Mouse (Mus musculus) Patski (cell line): ENCODE measurements around the gene Gm27027. TPM values are rescaled to one million over a fixed set of nuclear protein-coding genes. Genes with fewer than 3 reads are reported as not detected.

Experiments used
- ATAC-seq: fragments of 100-300 bp; one replicate; pipeline ENCODE4 v1.8.0; 2021
- CTCF ChIA-PET: fragments of 350-600 bp; sonication (Branson Sonifier 250); formaldehyde crosslinking; loops from one replicate; lab custom pipeline; 2022; ENCODE audit warnings: inconsistent platforms; lab: Charles Lee
- POLR2A ChIA-PET: fragments of 350-600 bp; sonication (Branson Sonifier 250); formaldehyde crosslinking; loops from one replicate; lab custom pipeline; 2022; ENCODE audit warnings: antibody characterized with exemption, inconsistent platforms; lab: Charles Lee
- DNase-seq: peaks from one replicate; pipeline ENCODE4 v3.0.0-alpha.2; 2011; ENCODE audit warnings: low read depth, low spot score
- H3K27me3 ChIP-seq: fragments of 371-371 bp; one replicate; pipeline ENCODE4 v1.5.1; 2021
- CTCF ChIP-seq: fragments of 100-300 bp; IDR thresholded peaks from one replicate; pipeline ENCODE4 v1.5.1; 2021
- in situ Hi-C: fragments of 300-500 bp; cut with MboI; formaldehyde crosslinking; loops from 3 replicates; pipeline ENCODE4 v1.11.1; 2018; ENCODE audit warnings: low pct_unique_long_range_greater_than_20kb, mixed read lengths
- polyA plus RNA-seq: library from polyadenylated mRNA; unstranded; gene quantifications from one replicate; pipeline ENCODE4 v1.2.3, GENCODE M21; 2021

The Gm27027 gene
- polyA plus RNA-seq, 1 experiment from 2014 or later, result not detected

DNA sequence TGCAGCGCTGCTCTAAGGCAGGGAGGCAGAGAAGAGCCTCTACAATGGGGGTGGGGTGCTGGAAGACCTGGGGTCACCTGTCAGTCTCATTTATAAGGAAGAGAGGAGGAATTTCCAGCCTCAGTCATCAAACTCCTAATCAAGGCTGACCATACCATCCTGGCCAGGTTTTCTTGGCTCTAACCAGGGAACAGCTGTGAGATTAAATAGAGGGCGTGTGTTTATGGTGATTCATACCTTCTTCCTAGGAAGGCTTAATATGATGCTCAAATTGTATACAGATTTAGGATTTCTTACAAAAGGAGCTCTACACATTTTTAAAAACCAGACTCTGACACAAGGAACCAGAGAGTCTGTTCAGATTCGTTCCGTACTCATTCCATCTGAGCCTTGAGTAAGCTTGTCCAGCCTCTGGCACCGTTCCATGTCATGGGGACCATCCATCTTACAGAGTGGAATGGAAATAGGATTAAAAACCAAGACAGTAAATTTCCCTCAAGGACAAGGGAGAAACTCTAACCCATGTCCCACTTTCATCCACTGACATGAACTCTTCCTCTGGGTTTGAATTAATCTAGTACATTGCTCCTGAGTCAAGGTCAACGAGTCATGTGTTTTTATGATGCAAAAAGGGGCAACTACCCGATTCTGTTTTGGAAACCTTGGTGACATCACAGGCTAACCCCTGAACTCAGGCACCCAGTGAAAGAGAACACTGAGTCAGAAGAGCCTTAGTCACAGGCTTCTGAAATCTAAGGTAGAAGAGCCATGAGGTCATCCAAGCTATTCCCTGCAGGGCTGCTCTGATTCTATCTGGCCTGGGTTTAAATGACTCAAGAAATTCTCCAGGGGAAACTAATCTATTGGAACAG, 16.7 kb downstream of the Gm27027 start:
- POLR2A ChIA-PET, result no interaction called here
- TF ChIP-seq CTCF, result no peak
- DNase-seq, result peak; percentile 65
- H3K27me3 ChIP-seq, result no peaks in the 10 kb centered on the region
- ATAC-seq, result peak; percentile 84
- in situ Hi-C loops, result no loop called here
- CTCF ChIA-PET, result interaction anchor here (1.7 kb wide), 1 partner anchor 23 kb away, joined by 4 read pairs; no protein-coding TSS in a partner anchor

DNA sequence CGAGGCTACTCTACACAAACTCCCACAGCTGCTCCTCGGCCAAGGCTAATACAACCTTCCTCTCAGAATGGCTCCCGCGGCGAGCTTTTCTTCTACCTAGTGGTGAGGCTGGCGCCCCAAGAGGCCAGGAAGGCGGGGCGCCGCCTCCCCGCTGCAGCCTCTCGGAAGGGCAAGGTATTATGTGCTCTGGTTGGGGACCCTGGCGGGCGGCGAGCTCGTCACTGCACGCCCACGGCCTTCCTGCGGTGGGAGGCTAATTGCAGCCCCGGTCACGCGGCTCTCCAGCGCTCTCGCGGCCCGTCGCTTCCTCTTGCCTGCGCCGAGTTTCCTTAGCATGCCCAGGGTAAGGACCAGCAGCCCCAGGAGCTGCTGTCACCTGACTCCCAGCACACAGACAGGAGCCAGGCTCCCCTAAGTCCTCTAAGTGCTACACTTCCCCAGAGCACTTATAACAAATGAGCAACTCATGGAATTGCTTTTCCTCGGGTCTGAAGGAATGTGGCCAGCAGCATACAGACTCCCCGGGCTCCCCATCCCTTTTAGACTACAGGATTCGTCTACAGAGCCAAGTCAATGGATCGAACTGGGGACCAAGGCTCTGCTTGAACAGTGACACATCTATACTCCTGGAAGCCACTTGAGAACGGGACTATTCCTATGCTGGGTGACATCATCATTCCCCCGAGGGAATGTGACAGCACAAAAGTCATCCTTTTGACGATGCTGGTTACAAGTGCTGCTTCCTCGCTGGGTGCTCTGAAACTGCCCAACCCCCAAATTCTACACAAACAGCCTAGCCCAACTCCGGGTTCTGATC, 19.5 kb downstream of the Gm27027 start:
- TF ChIP-seq CTCF, result no peak
- ATAC-seq (peak; percentile 10), DNase-seq (no peak)
- in situ Hi-C loops, result no loop called here
- ChIA-PET POLR2A (interaction anchor here (0.6 kb wide), 1 partner anchor 24 kb away, joined by 4 read pairs; no protein-coding TSS in a partner anchor), CTCF (no interaction called here)
- no peaks in the 10 kb centered on the region for H3K27me3 ChIP-seq

DNA sequence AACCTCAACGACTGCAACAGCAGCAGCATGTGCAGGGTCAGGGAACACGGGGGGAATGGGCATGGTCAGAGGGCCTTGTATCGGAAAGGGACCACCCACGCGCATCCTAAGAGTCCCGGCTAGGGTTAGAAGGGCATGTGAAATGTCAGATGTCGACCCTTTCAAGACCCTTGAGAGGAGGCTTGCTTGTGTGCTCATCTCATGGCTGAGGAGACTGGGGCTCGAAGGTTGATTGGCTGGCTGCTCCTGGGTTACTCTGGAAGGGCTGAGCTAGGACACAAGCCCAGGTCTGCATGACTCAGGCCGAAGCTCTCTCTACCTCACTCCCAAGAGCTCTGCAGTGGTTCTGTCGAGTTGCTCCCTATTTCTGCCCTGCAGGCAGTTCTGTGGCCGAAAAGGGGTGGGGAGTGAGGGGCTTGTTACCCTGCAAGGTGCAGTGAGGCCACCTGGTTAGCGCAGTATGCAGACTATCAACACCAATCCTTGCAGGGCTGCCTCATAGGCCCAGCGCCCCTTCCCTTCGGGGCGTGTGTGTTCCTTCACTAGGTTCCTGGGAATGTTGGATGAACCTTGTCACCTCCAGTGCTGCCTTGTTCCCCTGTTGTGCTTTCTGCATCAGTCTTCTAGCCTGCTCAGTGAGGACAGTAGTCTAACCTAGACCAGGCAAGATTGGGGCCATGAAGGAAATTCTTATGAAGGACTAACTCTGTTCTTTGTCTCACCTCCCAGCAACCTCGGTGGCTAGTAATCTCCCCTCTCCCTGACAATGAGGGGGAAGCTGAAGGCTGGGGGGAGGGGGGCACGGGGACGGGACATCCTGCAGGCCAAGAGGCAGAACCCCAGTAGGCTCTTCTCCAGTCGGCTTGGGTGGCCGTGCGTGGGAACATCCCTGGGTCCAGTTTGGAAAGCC, 20.4 kb downstream of the Gm27027 start:
- ChIA-PET POLR2A (interaction anchor here (0.6 kb wide), 2 partner anchors 25 to 113 kb away, joined by 3 to 4 read pairs; no protein-coding TSS in a partner anchor), CTCF (interaction anchor here (1.0 kb wide), 1 partner anchor 14 kb away, joined by 3 read pairs; no protein-coding TSS in a partner anchor)
- H3K27me3 ChIP-seq, result no peaks in the 10 kb centered on the region
- DNase-seq (no peak), ATAC-seq (no peak)
- in situ Hi-C loops, result no loop called here
- TF ChIP-seq CTCF, result no peak

DNA sequence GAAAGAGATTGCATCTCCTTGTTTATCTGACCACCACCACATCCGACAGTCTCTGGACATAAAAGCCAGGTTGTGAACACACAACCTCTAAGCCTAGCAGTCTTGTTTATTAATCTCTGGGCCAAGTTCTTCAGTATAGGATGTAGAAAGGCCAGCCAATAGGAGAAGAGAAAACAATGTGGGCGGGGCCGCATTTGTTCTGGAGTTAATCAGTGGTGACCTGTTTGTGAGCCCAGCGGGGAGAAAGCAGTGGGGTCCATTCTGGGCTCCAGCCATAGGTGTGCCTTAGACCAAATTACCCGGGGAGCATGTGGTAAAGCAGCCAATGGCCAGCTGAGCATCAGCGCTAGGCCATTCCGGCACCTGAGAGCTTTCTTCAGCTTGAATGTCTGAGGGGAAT, 21.1 kb downstream of the Gm27027 start:
- in situ Hi-C loops, result no loop called here
- CTCF ChIA-PET, result interaction anchor here (1.0 kb wide), 1 partner anchor 15 kb away, joined by 3 read pairs; no protein-coding TSS in a partner anchor

DNA sequence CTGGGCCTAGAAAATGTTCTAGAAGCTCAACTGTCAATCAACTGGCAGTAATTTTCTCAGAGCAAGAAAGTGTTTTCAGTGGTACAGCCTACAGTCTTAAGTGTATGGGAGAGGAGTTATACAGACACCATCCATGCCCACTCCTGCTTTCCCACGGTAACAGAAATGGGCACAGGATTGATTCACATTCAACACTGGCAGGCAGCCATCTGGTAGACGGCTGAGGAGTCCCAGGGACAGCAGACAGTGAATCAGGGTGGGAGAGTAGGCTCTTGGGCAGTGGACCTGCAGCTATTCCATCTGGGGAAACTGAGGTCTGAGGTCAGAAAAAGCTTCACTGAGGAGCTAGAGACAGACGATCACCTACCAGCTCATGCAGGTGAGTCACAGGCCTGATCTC, 24.5 kb downstream of the Gm27027 start:
- in situ Hi-C loops, result no loop called here
- DNase-seq, result no peak
- no peaks in the 10 kb centered on the region for H3K27me3 ChIP-seq
- ATAC-seq, result no peak
- ChIA-PET CTCF (no interaction called here), POLR2A (no interaction called here)
- TF ChIP-seq CTCF, result no peak

More for the DNA sequence above, 21.1 kb downstream of the Gm27027 start:
- POLR2A ChIA-PET, result interaction anchor here (0.6 kb wide), 1 partner anchor 112 kb away, joined by 3 read pairs; no protein-coding TSS in a partner anchor
- H3K27me3 ChIP-seq, result no peaks in the 10 kb centered on the region
- DNase-seq (no peak), ATAC-seq (no peak)
- no peak for TF ChIP-seq CTCF

DNA sequence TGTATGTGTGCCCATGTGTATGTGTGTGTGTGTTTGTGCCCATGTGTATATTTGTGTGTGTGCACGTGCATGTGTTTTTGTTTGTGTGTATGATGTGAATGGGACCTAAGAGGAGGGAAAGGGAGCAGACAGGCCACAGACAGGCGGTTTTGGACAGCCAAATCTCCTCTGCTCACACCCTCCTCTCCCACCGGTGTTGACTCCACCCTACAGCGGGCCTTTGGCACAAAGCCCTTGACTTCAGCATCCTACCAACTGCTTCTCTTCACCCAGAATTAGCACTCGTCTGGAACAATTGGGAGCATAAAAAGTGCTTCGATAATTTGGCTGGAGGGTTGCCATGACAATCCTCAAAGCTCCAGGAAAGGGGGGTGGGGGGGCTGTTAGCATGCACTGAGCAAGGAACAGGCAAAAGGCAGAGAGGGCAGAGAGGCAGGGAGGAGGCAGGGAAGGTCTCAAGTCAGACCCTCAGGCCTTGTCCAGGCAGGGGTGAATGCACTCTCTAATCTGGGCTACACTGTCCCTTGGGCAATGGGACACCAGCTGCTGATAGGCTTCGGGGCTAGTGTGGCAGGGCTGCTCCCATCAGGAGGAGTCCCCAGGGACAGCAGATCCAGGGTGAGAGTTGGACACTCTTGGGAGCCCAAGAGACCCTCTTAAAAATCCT, 31.5 kb downstream of the Gm27027 start:
- TF ChIP-seq CTCF, result no peak
- in situ Hi-C loops, result no loop called here
- no peak for DNase-seq
- H3K27me3 ChIP-seq, result no peaks in the 10 kb centered on the region
- ATAC-seq, result no peak
- ChIA-PET POLR2A (interaction anchor here (0.6 kb wide), 1 partner anchor 209 kb away, joined by 3 read pairs; no protein-coding TSS in a partner anchor), CTCF (no interaction called here)

DNA sequence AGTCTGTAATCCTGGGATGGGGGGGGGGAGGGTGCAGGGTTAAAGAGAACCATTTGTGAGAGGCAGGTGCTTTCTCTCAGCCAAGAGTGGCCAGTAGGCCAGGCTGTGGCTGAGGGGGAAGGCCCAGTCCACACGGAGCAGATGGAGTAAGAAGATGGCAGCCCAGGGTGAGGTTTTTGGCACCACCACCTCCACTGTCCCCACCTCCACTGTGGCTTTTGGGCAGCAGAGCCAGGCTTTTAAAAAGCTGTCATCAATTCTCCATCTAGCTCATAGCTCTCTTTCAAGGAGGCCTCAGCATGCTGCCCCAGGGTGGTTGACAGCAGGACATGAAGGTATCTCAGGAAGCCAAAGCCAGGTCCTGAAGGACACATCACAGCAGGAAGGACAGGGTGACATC, 32.4 kb downstream of the Gm27027 start:
- DNase-seq (no peak), ATAC-seq (no peak)
- ChIA-PET POLR2A (no interaction called here), CTCF (no interaction called here)
- no peaks in the 10 kb centered on the region for H3K27me3 ChIP-seq
- no peak for TF ChIP-seq CTCF
- in situ Hi-C loops, result no loop called here

DNA sequence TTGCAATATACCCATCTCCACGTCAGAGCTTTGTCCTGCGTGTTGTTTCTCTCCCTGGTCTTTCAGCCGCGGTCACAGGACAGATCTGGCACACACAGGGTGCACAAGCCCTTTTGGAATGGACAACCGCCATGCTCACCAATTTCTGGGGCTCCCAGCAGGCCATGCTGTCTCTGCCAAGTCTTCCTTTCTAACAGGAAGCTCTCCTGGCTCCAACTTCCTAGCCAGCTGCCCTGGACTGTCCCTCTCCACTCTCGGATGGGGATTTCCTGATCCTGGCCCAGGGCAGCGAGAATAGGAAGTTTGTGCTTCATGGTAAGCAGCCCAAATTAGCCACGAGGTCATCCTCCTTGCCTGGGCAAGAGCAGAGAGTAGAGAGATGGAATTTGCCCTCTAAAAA, 34.4 kb downstream of the Gm27027 start:
- no peak for TF ChIP-seq CTCF
- peaks cover 4% of the 10 kb centered on the region for H3K27me3 ChIP-seq
- DNase-seq, result no peak
- in situ Hi-C loops, result no loop called here
- POLR2A ChIA-PET, result no interaction called here
- CTCF ChIA-PET, result no interaction called here
- no peak for ATAC-seq

DNA sequence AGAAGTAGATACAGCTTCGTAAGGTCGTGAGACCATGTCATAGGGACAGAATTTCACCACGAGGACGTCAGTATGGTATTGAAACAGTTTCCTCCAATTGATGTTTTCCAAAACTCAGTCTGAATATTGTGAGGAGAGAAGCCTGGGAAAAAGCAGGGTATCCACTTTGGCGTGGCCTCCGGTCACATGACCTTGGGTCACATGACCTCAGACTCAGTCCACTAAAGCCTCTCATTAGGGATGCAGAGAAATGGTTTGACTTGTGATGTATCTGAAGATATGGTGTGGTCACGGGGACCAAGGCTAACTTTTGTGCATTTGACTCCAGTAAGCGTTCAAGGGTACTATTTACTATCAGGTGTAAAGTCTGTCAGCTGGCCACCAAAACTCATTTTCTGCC, 36.8 kb downstream of the Gm27027 start:
- peaks cover 20% of the 10 kb centered on the region for H3K27me3 ChIP-seq
- in situ Hi-C loops, result no loop called here
- DNase-seq, result no peak
- CTCF ChIA-PET, result no interaction called here
- no peak for ATAC-seq
- TF ChIP-seq CTCF, result no peak
- POLR2A ChIA-PET, result no interaction called here
